Mouse (Mus musculus) thymus, adult 2 months (tissue): Measurements from ENCODE around the gene 9230104L09Rik.

Experiments used
- CTCF ChIP-seq: fragments of 200-500 bp; IDR thresholded peaks from 2 replicates; pipeline ENCODE4 v1.5.1; 2012; ENCODE audit warnings: mild to moderate bottlenecking, control low read depth, low read length, moderate library complexity, borderline replicate concordance; ENCODE audit not compliant: control insufficient read depth, poor library complexity, insufficient read depth; ENCODE audit errors: extremely low read depth
- POLR2A ChIP-seq: fragments of 200-500 bp; IDR thresholded peaks from 2 replicates; pipeline ENCODE4 v1.6.1; 2012; ENCODE audit warnings: mild to moderate bottlenecking, low read length, control low read depth, moderate library complexity; ENCODE audit not compliant: control insufficient read depth, poor library complexity, insufficient read depth; ENCODE audit errors: extremely low read depth

DNA sequence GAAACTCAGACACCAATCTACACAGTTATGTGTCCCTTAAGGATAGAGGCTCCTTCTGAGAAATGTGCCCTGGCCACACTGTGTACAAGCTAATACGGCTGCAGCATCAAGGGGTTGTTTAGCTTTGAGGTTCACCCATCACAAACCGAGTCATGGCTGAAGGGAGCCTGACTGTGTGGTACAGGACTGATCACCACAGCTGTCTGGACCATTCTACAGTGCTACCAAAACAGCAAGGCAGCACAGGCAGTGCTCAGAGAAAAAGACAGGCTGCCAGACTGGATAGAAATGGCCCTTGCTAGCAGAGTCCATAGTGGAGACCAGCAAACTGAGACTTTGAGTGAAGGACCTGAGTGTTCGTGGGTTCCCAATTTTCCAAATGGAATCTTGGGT lies 9.4 kb upstream of the 9230104L09Rik start:
- TF ChIP-seq CTCF = no peak
- no peak for TF ChIP-seq POLR2A
